Mouse (Mus musculus) ES-E14 (cell line): ENCODE results near the gene Nrap. TPM values are rescaled to one million over a fixed set of nuclear protein-coding genes. Genes with fewer than 3 reads are reported as not detected.

Source experiments
- DNase-seq: peaks from one replicate; pipeline ENCODE4 v3.0.0-alpha.2; 2013; ENCODE audit warnings: low read depth, low spot score
- H3K27ac ChIP-seq: 2 replicates; pipeline ENCODE4 v1.5.1; 2012; ENCODE audit warnings: low read depth, mild to moderate bottlenecking, low read length, moderate library complexity, mixed read lengths; ENCODE audit not compliant: poor library complexity, insufficient read depth, severe bottlenecking
- H3K36me3 ChIP-seq: 2 replicates; pipeline ENCODE4 v1.6.1; 2012; ENCODE audit warnings: mild to moderate bottlenecking, low read length, moderate library complexity, mixed read lengths; ENCODE audit not compliant: control insufficient read depth, poor library complexity, insufficient read depth, severe bottlenecking
- H3K4me1 ChIP-seq, 2 experiments: fragments of 150-350 bp in 1 of 2; sonication (generic) in 1 of 2; 2 replicates each; pipeline ENCODE4 v1.6.1; 2012; ENCODE audit warnings: low read length in 2 of 2, mild to moderate bottlenecking in 1 of 2, mixed read lengths in 1 of 2; ENCODE audit not compliant: control insufficient read depth in 2 of 2, insufficient read depth in 2 of 2, poor library complexity in 1 of 2
- H3K4me3 ChIP-seq, 2 experiments: fragments of 150-350 bp in 1 of 2; sonication (generic) in 1 of 2; 2 replicates each; pipeline ENCODE4 v1.5.1; 2012; ENCODE audit warnings: low read length in 2 of 2, low read depth in 1 of 2, mild to moderate bottlenecking in 1 of 2, mixed read lengths in 1 of 2; ENCODE audit not compliant: insufficient read depth in 1 of 2, poor library complexity in 1 of 2, severe bottlenecking in 1 of 2
- H3K9ac ChIP-seq: 2 replicates; pipeline ENCODE4 v1.6.1; 2012; ENCODE audit warnings: low read depth, mild to moderate bottlenecking, low read length, mixed read lengths; ENCODE audit not compliant: poor library complexity, insufficient read depth, severe bottlenecking
- H3K9me3 ChIP-seq: fragments of 150-350 bp; sonication (generic); 2 replicates; pipeline ENCODE4 v1.6.1; 2012; ENCODE audit warnings: low read depth, mild to moderate bottlenecking, low read length; ENCODE audit not compliant: control insufficient read depth, insufficient read depth
- CHD2 ChIP-seq: IDR thresholded peaks from 2 replicates; pipeline ENCODE4 v1.6.1; 2014; ENCODE audit warnings: mild to moderate bottlenecking, low read depth, low read length, inconsistent platforms
- HCFC1 ChIP-seq: IDR thresholded peaks from 2 replicates; pipeline ENCODE4 v1.6.1; 2012; ENCODE audit warnings: low read length, inconsistent platforms, borderline replicate concordance; ENCODE audit not compliant: insufficient read depth
- MAFK ChIP-seq: IDR thresholded peaks from 2 replicates; pipeline ENCODE4 v1.6.1; 2014; ENCODE audit warnings: mild to moderate bottlenecking, low read depth, low read length, inconsistent platforms; ENCODE audit not compliant: insufficient read depth
- ZC3H11A ChIP-seq: IDR thresholded peaks from 2 replicates; pipeline ENCODE4 v1.6.1; 2012; ENCODE audit warnings: low read depth, mild to moderate bottlenecking, inconsistent platforms, low read length, borderline replicate concordance
- ZNF384 ChIP-seq: IDR thresholded peaks from 2 replicates; pipeline ENCODE4 v1.6.1; 2012; ENCODE audit warnings: low read depth, low read length, inconsistent platforms
- in situ Hi-C, 2 experiments: fragments of 600-800 bp; cut with MboI; formaldehyde crosslinking; loops; one replicate each; pipeline ENCODE4 v1.15.1; 2025; ENCODE audit warnings: low sequenced_read_pairs in 2 of 2, inconsistent platforms in 1 of 2; ENCODE audit not compliant: unreplicated experiment in 2 of 2
- total RNA-seq: library from RNA; depleted of rRNA; stranded (reverse); fragments of 300-350 nt; gene quantifications from 2 replicates; pipeline ENCODE4 v1.2.3, GENCODE M21; 2012

The Nrap gene
- total RNA-seq, 1 experiment = 0.09 TPM

DNA sequence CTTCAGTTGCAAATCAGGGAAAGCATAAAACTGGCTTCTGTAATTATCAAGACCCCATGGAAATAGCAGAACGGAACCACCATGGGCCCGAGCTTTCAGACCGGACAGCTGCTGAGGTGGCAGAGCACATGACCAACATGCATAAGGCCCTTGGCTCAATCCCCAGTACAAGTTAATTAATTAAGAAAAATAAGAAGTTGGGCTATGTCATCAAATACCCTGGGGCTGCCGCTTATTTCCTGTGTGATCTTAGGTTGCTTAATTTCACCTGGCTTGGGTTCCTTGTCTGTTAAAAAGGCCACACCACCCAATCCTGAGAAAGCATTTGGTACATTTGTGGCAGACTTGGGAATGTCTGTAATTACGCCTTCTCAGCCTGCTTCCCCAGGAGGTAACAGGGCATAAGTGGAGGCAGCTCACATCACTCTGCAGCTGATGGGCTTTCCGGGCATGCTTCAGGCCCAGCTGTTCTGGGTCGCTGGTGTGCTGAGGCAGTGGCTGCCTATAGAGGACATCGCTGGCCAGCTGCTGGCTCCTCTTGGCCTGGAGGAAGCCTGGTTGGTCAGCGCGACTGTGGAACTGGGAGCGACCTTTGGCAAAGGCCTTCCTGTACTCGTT lies 68.4 kb downstream of the Nrap start:
- Histone ChIP-seq H3K4me3 (no peak overlapping the region), H3K9ac (no peak overlapping the region), H3K36me3 (no peaks in the 10 kb centered on the region), H3K27ac (no peak overlapping the region), H3K4me1 (no peaks in the 10 kb centered on the region; a peak in 1 of 4 replicates), H3K9me3 (no peaks in the 10 kb centered on the region)
- in situ Hi-C loops = no loop called here
- TF ChIP-seq ZNF384 (no peak), CHD2 (no peak), HCFC1 (no peak), MAFK (no peak), ZC3H11A (no peak)
- no peak for DNase-seq

DNA sequence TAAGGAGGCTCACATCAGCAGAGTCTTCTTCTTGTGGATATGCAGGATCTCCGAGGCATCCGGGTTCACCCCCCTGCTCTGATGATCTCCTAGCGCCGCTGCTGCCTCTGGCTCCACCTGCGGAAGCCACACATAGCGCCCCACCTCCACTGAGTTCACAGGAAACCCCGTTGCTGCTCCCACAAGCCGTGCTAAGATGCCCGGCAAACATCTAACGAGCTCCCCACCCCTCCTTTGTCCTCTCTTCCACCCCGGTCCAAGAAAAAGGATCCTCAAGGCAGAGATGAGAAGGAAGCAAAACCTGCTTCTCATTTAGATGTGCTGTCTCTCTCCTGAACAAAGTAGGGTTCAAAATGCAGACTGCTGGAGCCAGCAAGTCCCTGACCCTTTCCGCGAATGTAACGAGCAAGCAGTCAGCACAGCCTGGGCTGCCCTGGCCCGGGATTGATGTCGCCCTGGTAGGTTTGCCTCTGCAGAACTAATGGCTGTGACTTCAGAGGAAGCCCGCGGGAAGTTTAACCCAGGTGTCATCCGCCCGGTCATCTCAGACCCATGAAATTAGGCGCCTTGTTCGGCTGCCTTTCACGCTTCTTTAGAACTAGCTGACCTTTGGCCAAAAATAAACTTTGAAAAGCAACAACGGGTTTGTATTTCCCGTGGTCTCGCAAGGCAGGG lies 69.5 kb downstream of the Nrap start:
- no peak overlapping the region for H3K27ac ChIP-seq
- H3K4me3 ChIP-seq = no peak overlapping the region

DNA sequence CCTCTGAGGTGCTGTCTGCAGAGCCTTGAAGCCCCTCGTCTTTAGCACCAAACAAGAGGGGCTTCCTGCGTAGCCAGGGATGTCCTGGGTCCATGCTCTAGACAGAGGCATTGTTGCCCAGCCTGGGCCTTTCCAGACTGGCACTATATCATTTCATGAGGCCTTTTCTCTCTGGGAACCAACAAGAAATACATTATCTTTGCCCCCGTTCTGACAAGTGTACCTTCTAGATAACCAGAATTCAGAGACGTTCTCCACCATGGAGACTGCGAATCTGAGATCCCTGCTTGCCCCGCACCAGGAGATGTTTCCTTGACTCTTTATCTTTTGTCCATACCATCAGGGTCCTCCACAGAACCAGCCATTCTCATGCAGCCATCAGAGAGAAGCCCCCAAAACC lies 70.2 kb downstream of the Nrap start:
- no peak for TF ChIP-seq CHD2
- TF ChIP-seq ZNF384 = no peak
- no peak for TF ChIP-seq HCFC1
- no peak for TF ChIP-seq MAFK
- no peak for TF ChIP-seq ZC3H11A
- Histone ChIP-seq H3K27ac (no peak overlapping the region), H3K9me3 (no peaks in the 10 kb centered on the region), H3K9ac (no peak overlapping the region), H3K4me1 (no peaks in the 10 kb centered on the region; a peak in 1 of 4 replicates), H3K36me3 (no peaks in the 10 kb centered on the region), H3K4me3 (no peak overlapping the region)
- DNase-seq = no peak
- in situ Hi-C loops = no loop called here

More for the DNA sequence above, 69.5 kb downstream of the Nrap start:
- H3K4me1 ChIP-seq = no peaks in the 10 kb centered on the region; a peak in 1 of 4 replicates
- H3K9ac ChIP-seq = peak overlapping the region; percentile 1; the same call in 1 of the 2 replicates
- in situ Hi-C loops = no loop called here
- no peaks in the 10 kb centered on the region for H3K9me3 ChIP-seq
- DNase-seq = no peak
- no peak for TF ChIP-seq HCFC1
- no peak for TF ChIP-seq CHD2
- TF ChIP-seq ZC3H11A = no peak
- no peak for TF ChIP-seq MAFK
- no peak for TF ChIP-seq ZNF384
- H3K36me3 ChIP-seq = no peaks in the 10 kb centered on the region

DNA sequence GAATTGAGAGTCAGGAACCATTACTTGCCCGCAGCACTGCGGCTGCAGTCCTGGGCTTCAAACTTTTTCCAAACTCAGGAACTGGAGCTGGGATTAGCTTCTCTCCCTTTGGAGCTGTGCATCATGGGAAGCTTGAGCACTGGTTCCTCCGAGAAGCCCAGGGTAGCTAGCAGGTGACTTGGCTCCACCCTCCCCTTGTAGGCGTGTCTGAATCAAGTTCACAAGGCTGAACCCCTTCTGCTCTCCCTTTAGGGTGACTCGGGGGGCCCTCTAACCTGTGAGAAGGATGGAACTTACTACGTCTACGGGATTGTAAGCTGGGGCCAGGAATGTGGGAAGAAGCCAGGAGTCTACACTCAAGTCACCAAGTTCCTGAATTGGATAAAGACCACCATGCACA lies 70.6 kb downstream of the Nrap start:
- Histone ChIP-seq H3K4me1 (no peaks in the 10 kb centered on the region; a peak in 1 of 4 replicates), H3K9ac (no peak overlapping the region), H3K36me3 (no peaks in the 10 kb centered on the region), H3K4me3 (no peak overlapping the region), H3K9me3 (no peaks in the 10 kb centered on the region), H3K27ac (no peak overlapping the region)
- in situ Hi-C loops = no loop called here
- no peak for TF ChIP-seq ZC3H11A
- TF ChIP-seq CHD2 = no peak
- TF ChIP-seq HCFC1 = no peak
- no peak for TF ChIP-seq ZNF384
- no peak for TF ChIP-seq MAFK
- no peak for DNase-seq

DNA sequence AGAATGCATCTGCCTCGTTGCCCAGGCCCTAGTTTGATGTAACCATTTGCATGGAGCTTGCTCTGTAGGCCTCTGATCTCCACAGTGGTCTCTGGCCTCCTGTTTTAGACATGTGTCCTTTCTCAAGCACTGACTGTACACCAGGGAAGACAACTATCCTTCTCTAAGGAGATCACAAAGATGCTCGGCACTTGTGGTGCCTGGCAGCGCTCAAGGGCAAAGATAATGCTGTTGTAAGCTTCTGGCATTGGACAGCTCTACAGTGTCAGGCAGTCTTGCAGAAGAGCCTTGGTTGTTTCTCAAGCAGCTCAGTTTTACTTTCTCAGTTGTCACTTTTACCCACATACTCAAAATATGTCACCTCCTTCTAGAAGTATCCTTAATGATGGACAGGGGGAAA lies 73.3 kb downstream of the Nrap start:
- no peaks in the 10 kb centered on the region; a peak in 1 of 4 replicates for H3K4me1 ChIP-seq
- H3K27ac ChIP-seq = no peak overlapping the region
- DNase-seq = no peak

More for the DNA sequence above, 73.3 kb downstream of the Nrap start:
- Histone ChIP-seq H3K36me3 (no peaks in the 10 kb centered on the region), H3K4me3 (no peak overlapping the region), H3K9me3 (no peaks in the 10 kb centered on the region), H3K9ac (no peak overlapping the region)
- TF ChIP-seq MAFK (no peak), ZNF384 (no peak), HCFC1 (no peak), ZC3H11A (no peak), CHD2 (no peak)
- in situ Hi-C loops = no loop called here
